Mouse (Mus musculus) urinary bladder, postnatal 14 days (tissue): Measurements from ENCODE around the gene Nubp1.

ENCODE experiments used
- DNase-seq: peaks from one replicate; pipeline ENCODE4 v3.0.0; 2021; ENCODE audit warnings: low spot score

The Nubp1 gene

GRCm38 (mm10) chr16:10417723-10418259 lies 6.0 kb downstream of the Nubp1 start:
- no peak for DNase-seq

DNA sequence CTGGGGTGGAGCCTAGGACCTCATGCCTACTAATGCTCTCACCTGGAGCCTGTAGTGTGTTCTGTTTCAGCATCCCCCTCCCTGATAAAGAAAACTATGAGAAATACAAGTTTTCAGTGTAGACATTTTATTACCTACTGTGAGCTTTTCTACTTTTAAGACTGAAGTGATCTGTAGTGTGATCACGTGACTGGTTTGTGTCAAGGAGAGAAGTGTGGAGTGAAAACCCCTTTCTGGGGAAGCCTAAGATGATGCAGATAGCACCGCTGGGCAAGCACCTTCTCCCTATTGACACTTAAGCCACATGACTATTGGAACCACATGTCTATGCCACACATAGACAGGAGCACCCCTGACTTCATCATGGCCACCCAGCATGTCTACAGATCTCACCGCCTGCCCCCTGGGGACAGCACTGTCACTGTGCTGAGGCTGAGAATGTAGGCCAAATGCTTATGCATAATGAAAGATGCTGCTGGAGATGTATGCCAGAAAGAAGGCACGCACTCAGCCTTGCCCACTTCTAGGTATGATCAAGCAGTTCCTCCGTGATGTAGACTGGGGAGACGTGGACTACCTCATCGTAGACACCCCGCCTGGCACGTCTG lies 8.8 kb downstream of the Nubp1 start:
- DNase-seq: no peak

DNA sequence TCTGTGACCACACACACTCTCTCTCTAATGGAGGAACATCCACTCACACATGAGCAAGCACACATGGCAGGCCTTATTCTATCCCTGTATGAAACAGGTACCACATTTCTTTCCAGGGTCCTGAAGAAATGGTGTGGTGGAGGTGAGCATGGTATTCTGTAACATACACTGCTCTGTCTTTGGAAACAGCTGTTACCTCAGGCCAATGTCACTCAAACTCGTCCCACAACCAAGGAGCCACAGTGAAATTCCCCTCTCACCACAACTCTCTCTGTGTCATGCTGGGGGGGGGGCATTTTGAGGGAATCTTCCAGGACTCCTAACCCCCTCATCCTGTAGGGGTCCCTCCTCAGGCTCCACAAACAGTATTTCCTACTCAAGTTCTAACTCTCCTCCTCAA lies 20.2 kb downstream of the Nubp1 start:
- no peak for DNase-seq

DNA sequence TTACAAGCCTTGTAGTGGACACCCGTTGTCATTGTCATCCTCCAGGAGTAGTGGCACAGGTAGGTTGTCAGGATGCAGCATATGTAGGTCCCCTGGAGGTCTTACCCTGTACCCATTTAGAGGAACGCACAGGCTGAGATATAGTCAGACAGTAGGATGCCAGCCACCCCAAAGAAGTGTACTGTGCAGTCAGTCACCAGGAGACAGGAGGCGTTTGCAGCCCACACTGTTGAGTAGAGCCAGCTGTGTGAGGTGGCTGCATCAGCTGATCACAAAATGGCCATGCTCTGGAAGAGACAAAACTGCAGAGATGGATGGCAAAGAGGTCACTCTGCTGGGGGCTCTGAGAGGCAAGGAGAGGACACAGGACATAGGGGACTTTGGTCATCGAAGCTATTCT lies 20.6 kb downstream of the Nubp1 start:
- DNase-seq: no peak

- no peak for DNase-seq
Observed at GRCm38 (mm10) chr16:10433344-10433743, 21.6 kb downstream of the Nubp1 start.

DNA sequence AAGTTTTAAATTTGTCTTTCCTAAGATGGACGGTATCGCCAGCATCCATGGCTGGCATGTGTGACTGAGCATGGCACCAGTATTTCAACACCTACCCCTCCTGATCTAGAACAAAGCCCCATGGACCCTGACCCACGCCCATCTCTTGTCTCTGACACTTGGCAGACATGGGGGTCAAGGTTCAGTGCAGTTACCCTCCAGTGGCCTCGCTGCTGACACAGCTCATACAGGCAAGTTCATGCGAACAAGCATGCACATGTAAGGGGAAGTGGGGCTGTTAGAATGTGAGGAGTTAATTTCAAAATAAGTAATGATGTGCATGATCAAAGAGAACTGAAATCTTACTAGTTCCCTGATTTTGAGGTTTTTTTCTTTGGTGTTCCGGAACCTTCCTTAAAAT lies 24.4 kb downstream of the Nubp1 start:
- DNase-seq: no peak

DNA sequence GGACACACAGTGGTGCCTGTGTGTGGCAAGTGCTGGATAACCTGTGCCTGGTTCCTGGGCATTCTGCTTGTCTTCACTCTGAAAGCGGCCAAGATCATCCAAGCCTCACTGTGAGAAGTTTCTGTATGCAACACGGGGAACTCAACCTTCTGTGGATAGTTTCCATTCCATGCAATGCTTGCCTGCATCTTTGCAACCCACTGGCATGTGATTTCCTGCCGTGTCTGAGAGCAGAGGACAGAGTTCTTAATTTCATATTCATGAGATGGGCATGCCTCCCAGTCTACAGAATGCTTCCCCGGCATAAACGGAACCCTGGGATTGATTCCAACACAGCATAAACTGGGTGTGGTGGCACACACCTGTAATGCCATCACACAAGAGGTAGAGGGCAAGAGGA lies 26.3 kb downstream of the Nubp1 start:
- DNase-seq: no peak

DNA sequence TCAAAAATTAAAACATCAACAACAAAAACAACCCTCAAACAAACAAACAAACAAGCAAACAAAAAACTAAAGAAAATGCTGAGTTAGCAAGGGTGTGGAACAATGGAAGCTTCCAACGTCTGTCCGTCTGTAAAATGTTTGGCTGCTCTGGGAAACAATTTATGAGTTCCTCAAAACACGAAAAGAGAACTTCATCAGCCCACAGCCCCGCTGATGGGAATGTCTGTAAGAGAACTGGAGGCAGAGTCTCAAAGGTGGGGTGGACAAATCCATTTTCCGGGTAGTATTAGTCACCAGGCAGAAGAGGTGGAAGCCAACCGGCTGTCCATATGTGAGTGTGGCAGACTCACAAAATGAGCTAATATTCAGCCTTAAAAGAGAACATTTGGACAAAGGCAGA lies 29.6 kb downstream of the Nubp1 start:
- no peak for DNase-seq

- DNase-seq: no peak
Observed at GRCm38 (mm10) chr16:10441761-10442160, 30.0 kb downstream of the Nubp1 start.

DNA sequence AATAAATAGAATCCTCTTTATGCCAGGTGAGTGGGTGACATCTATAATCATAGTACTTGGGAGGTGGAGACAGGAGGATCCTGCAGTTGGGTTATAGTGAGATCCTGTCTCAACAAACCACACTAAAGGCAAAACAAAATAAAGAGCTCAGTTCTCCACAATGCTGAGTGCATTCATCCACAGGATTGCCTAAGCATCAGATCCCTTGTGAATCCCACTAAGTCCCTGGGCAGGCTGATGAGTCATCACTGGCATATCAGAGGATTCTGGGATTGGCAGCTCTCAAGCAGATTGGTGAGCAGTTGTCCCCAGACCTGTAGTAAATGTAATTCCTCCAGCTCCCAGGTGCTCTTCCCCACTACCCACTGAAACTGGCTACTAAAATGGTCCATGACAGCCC lies 32.0 kb downstream of the Nubp1 start:
- DNase-seq: no peak

- no peak for DNase-seq
Observed at GRCm38 (mm10) chr16:10446573-10447263, 35.0 kb downstream of the Nubp1 start.

- peak; percentile 52 for DNase-seq
Observed at GRCm38 (mm10) chr16:10447264-10447594, 35.5 kb downstream of the Nubp1 start, which contains the start of gene Tvp23a. TSS of gene Tvp23a (minus strand) at chr16:10447362.

DNA sequence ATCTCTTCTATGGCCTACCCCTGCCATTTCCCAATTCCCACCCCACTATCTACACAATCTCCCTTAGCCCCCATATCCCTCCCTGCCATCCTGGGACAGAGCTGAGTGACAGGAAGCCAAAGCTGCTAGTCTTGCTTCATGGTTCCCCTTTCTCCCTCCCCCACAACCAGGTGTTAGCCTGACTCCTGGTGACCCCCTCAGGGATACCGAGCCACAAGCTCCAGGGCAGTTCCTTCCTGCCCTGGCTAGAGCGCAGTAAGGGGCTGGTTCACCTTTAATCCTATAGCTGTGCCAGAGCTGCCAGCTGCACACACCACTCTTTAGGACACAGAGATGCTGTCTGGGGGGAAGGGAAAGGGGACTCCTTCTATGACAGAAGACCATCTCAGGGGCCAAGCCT lies 36.0 kb downstream of the Nubp1 start:
- no peak for DNase-seq

DNA sequence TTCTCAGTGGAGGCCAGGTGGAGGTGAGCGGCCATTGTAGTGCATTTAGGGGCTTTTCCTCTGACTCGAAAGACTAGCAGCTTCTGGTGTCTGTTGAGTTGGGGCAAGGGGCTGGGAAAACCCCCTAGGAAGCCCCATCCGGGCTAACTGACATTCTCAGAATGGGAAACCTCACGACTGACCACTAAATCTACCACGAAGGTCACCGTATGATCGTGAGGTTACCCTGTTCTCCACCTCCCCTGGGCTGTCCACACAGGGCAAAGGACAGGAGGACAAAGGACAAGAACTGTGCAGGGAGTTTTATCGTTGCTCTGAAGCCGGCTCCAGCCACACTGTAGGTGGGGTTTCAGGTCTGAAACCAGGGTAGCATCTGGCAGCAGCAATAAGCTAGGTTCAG lies 37.2 kb downstream of the Nubp1 start:
- no peak for DNase-seq

GRCm38 (mm10) chr16:10451906-10452305 lies 40.2 kb downstream of the Nubp1 start:
- DNase-seq: no peak

- peak; percentile 78 for DNase-seq
Observed at GRCm38 (mm10) chr16:10452445-10452896, 40.7 kb downstream of the Nubp1 start.

- no peak for DNase-seq
Observed at GRCm38 (mm10) chr16:10453872-10454582, 42.3 kb downstream of the Nubp1 start.

- DNase-seq: no peak
Observed at GRCm38 (mm10) chr16:10454583-10454974, 42.8 kb downstream of the Nubp1 start.

GRCm38 (mm10) chr16:10460188-10460587 lies 48.4 kb downstream of the Nubp1 start:
- DNase-seq: no peak

DNA sequence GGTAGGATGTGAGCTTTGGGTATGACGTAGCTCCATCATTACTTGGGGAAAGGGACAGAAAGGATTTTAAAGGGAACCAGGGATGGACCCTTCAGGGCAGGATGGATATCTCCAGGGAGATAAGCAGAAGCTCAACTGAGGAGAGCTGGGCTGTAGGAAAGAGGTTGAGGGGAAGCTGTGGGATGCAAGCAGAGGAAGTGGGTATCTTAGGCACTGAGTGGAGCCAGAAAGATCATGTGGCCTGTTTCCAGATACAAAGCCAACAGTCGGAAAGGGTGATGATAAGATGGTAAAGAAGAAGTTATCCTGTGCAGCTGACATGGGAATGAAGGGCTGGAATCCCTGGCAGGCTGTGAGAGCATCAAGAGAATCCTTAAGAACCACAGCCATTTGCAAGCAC lies 49.4 kb downstream of the Nubp1 start:
- DNase-seq: no peak

DNA sequence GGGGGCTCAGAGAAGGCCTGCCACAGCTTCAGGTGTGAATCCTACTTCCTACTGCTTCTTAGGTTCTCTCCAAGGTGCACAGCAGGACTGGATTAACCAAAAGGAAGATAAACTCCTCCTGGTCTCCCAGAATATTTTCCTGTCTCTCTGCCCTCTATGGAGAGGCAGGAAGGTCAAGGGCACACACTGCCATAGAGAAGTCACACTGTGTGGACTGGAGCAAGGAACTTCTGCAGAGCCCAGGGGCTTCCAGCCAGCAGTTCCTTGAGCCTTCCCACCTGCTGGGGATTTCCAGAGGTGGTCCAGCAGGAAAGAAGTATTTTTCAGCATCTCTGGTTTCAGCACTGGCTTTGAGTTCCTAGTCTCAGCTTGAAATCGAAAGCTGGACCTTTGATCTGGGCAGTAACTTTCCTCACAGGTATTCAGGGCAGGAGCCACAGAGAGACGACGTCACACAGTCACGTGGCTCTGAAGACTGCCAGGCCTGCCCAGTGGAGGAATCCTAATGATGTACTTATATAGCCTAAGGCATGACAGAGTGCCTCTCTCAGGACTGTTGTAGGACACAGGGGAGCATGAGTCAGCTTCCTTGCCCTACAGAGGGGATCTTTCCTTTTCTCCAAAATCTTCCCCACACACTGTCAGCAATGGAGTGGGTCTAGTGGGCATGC lies 53.4 kb downstream of the Nubp1 start:
- DNase-seq: no peak

DNA sequence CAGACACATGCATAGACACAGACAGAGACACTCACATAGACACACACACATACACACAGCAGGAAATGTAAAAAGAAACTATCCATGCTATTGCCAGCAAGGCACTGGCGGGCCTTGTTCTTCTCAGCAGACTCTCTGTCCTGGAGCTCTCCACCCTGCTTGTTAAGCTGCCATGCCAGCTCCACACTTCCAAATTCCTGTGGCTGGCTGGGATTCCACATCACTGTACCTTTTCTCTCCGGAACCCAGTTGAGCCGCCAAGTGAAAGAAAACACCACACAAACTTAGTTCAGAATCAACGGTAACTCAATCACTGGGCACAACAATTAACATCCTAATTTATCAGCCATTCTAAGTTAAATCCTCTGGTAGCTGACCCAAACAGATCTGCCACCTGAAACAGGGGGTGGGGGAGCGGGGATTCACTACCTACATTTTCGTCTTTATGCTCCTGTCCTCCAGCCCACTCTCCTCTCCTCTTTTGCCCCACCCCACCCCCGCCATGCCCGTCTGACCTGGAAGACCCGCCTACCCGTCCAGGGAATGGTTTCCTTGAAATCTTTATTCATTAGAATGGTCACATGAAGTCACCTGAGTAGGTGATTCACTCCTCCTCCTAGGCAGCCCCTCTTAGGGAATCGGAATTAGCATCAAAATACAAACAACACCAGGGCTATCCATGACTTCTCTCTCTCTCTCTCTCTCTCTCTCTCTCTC lies 55.8 kb downstream of the Nubp1 start:
- no peak for DNase-seq
